ENCODE assay signal across 8 mouse cellular contexts in the genomic region with DNA sequence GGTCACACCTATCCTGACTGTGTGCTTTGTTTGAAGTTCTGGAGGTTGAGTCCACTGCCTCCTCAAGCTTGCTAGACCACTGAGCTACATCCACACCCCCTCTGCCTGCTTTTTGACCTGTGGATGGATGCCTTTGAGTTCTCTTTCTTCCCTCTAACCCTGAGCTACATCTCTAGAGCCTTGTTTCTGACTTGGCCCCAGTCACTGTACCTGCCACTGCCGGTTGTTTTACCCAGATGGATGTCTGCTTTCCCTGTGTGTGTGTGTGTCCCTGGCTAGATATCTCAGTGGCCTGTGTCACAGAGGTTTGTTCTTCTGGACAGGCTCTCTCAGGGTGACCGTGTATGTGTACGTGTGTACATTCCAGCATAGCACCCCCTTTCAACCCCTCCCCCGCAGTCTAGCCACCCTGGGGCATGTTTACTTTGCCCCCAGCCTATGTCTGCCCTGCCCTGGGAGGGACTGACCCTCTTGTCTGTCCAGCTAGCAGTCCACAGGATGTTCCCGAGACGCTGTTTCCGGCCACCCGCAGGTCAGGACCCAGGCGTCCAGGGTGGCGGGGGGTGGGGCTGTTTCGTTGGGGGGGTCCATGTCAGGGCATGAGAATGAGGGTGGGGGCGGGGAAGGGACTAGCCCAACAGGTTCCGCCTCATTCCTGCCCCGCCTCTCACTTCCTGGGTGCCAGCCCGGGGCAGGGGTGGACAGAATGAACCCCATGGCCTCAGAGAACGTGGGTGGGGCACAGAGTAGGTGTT. TPM values are rescaled to one million over a fixed set of nuclear protein-coding genes. Genes with fewer than 3 reads are reported as not detected.
A peak's percentile ranks its signal among the peaks of the same experiment; 100 is the strongest.
DNase-seq lines count a peak whose midpoint lies in the region; ATAC-seq lines count a peak whose summit lies in the region.

No protein-coding gene starts in this region.

- no peaks in the 10 kb centered on the region for H3K9me3 ChIP-seq in forebrain, embryonic 15.5 days
- no peaks in the 10 kb centered on the region for H3K9me3 ChIP-seq in lung, embryonic 15.5 days
- no peaks in the 10 kb centered on the region for H3K9me3 ChIP-seq in stomach, embryonic 14.5 days (ENCODE audit: control insufficient read depth, low read depth, low read length)

- H3K9ac ChIP-seq in forebrain, embryonic 15.5 days (replicated peaks): 0 out of 2 replicates have a peak overlapping the region, but pooled peaks have one; percentile 61
- peak overlapping the region; percentile 52 for H3K9ac ChIP-seq in lung, embryonic 15.5 days
- H3K9ac ChIP-seq in stomach, embryonic 14.5 days (replicated peaks; ENCODE audit: low read depth, low read length): no peak overlapping the region

- no peak for ATAC-seq in forebrain, embryonic 15.5 days (replicated peaks)
- ATAC-seq in lung, embryonic 15.5 days (ENCODE audit: borderline replicate concordance, extremely low read depth, low FRiP score, low TSS enrichment): peak; percentile 6; the same call in 1 of the 2 replicates
- no peak; the same call in 1 of the 2 replicates for ATAC-seq in stomach, embryonic 14.5 days (ENCODE audit: insufficient number of reproducible peaks, insufficient read depth, low FRiP score, low read depth)

- DNase-seq in urinary bladder, adult 18-20 months (ENCODE audit: low spot score in 2 of 2): peak; percentile 66 to 77
- no peak for DNase-seq in urinary bladder, postnatal 10 days (ENCODE audit: low spot score)
- peak; percentile 61 to 69 for DNase-seq in kidney, adult 8-10 months
- DNase-seq in layer of hippocampus, postnatal 10 days (ENCODE audit: low spot score in 2 of 2): no peak
- DNase-seq in gastrocnemius, adult 18-20 months (ENCODE audit: low spot score): no peak

- H3K4me3 ChIP-seq in forebrain, embryonic 15.5 days: no peak overlapping the region
- peak overlapping the region; percentile 49 for H3K4me3 ChIP-seq in lung, embryonic 15.5 days
- peak overlapping the region; percentile 39; the same call in 1 of the 2 replicates for H3K4me3 ChIP-seq in stomach, embryonic 14.5 days (ENCODE audit: low read depth, low read length)

- 15% methylated on average over 16 of the region's 16 CpGs for WGBS in forebrain, embryonic 15.5 days
- 5% methylated on average over 16 of the region's 16 CpGs for WGBS in lung, embryonic 15.5 days
- 6% methylated on average over 16 of the region's 16 CpGs for WGBS in stomach, embryonic 14.5 days

- H3K27ac ChIP-seq in forebrain, embryonic 15.5 days (replicated peaks): peak overlapping the region; percentile 85; the same call in 1 of the 2 replicates
- H3K27ac ChIP-seq in lung, embryonic 15.5 days: peak overlapping the region; percentile 87
- H3K27ac ChIP-seq in stomach, embryonic 14.5 days (ENCODE audit: low read length): peak overlapping the region; percentile 89

- peaks cover 12% of the 10 kb centered on the region; the same call in 1 of the 2 replicates for H3K27me3 ChIP-seq in forebrain, embryonic 15.5 days
- peaks cover 3% of the 10 kb centered on the region; the same call in 1 of the 2 replicates for H3K27me3 ChIP-seq in lung, embryonic 15.5 days
- 0 out of 2 replicates have a peak, but pooled peaks cover 3% of the 10 kb centered on the region for H3K27me3 ChIP-seq in stomach, embryonic 14.5 days (ENCODE audit: control insufficient read depth, insufficient read depth, low read length)

- peaks cover 38% of the 10 kb centered on the region for H3K4me1 ChIP-seq in forebrain, embryonic 15.5 days
- peaks cover 70% of the 10 kb centered on the region for H3K4me1 ChIP-seq in lung, embryonic 15.5 days
- H3K4me1 ChIP-seq in stomach, embryonic 14.5 days (ENCODE audit: control insufficient read depth, insufficient read depth, low read length): peaks cover 47% of the 10 kb centered on the region

- peak overlapping the region; percentile 99 for H3K4me2 ChIP-seq in forebrain, embryonic 15.5 days (replicated peaks)
- peak overlapping the region; percentile 99 for H3K4me2 ChIP-seq in lung, embryonic 15.5 days
- peak overlapping the region; percentile 99 for H3K4me2 ChIP-seq in stomach, embryonic 14.5 days (replicated peaks; ENCODE audit: low read depth, low read length)

- H3K36me3 ChIP-seq in forebrain, embryonic 15.5 days: no peaks in the 10 kb centered on the region
- H3K36me3 ChIP-seq in lung, embryonic 15.5 days: no peaks in the 10 kb centered on the region
- H3K36me3 ChIP-seq in stomach, embryonic 14.5 days (ENCODE audit: control insufficient read depth, insufficient read depth, low read length): no peaks in the 10 kb centered on the region

RNA-seq across cellular contexts. Expression of a gene that starts 5.9 kb away (rescaled TPM):
- polyA plus RNA-seq in forebrain, embryonic 15.5 days (2015; fragmentation: Nextera tagmentation; extraction: Ambion mirVana): 28.0 and 29.7 TPM in 2 replicates
- polyA plus RNA-seq in lung, embryonic 15.5 days (2015; fragmentation: Nextera tagmentation; extraction: Ambion mirVana): 23.2 and 23.9 TPM in 2 replicates
- polyA plus RNA-seq in stomach, embryonic 14.5 days (2014; fragmentation: Nextera tagmentation; extraction: Ambion mirVana): 34.5 and 34.6 TPM in 2 replicates
- total RNA-seq in layer of hippocampus, postnatal 10 days (2021): 10 to 100 TPM; 14.5 to 15.1 TPM
- 1 to 10 TPM; 2.1 to 2.7 TPM for total RNA-seq in gastrocnemius, adult 18-20 months (2021)

RNA-seq across cellular contexts. Expression of a gene that starts 6.0 kb away (rescaled TPM):
- 7.6 TPM in 2 replicates for polyA plus RNA-seq in forebrain, embryonic 15.5 days (2015; fragmentation: Nextera tagmentation; extraction: Ambion mirVana)
- 17.4 and 20.5 TPM in 2 replicates for polyA plus RNA-seq in lung, embryonic 15.5 days (2015; fragmentation: Nextera tagmentation; extraction: Ambion mirVana)
- polyA plus RNA-seq in stomach, embryonic 14.5 days (2014; fragmentation: Nextera tagmentation; extraction: Ambion mirVana): 16.9 and 23.4 TPM in 2 replicates
- total RNA-seq in layer of hippocampus, postnatal 10 days (2021): 10 to 100 TPM; 33.7 to 34.2 TPM
- total RNA-seq in gastrocnemius, adult 18-20 months (2021): 10 to 100 TPM in 1 of 2 experiments, 1 to 10 TPM in 1; 9.4 to 12.5 TPM

RNA-seq across cellular contexts. Expression of a gene that starts 14.9 kb away (rescaled TPM):
- polyA plus RNA-seq in forebrain, embryonic 15.5 days (2015; fragmentation: Nextera tagmentation; extraction: Ambion mirVana): 96.4 and 98.5 TPM in 2 replicates
- 114 and 120 TPM in 2 replicates for polyA plus RNA-seq in lung, embryonic 15.5 days (2015; fragmentation: Nextera tagmentation; extraction: Ambion mirVana)
- 114 and 125 TPM in 2 replicates for polyA plus RNA-seq in stomach, embryonic 14.5 days (2014; fragmentation: Nextera tagmentation; extraction: Ambion mirVana)
- 10 to 100 TPM; 36.8 to 44.3 TPM for total RNA-seq in layer of hippocampus, postnatal 10 days (2021)
- 10 to 100 TPM; 21.1 to 21.7 TPM for total RNA-seq in gastrocnemius, adult 18-20 months (2021)

RNA-seq across cellular contexts. Expression of a gene that starts 15.1 kb away (rescaled TPM):
- polyA plus RNA-seq in forebrain, embryonic 15.5 days (2015; fragmentation: Nextera tagmentation; extraction: Ambion mirVana): 1,445 and 1,467 TPM in 2 replicates
- polyA plus RNA-seq in lung, embryonic 15.5 days (2015; fragmentation: Nextera tagmentation; extraction: Ambion mirVana): 727 and 733 TPM in 2 replicates
- 799 and 888 TPM in 2 replicates for polyA plus RNA-seq in stomach, embryonic 14.5 days (2014; fragmentation: Nextera tagmentation; extraction: Ambion mirVana)
- 100 to 1,000 TPM; 492 to 505 TPM for total RNA-seq in layer of hippocampus, postnatal 10 days (2021)
- total RNA-seq in gastrocnemius, adult 18-20 months (2021): 100 to 1,000 TPM; 193 to 200 TPM

RNA-seq across cellular contexts. Expression of a gene that starts 15.2 kb away (rescaled TPM):
- not detected in 2 replicates for polyA plus RNA-seq in forebrain, embryonic 15.5 days (2015; fragmentation: Nextera tagmentation; extraction: Ambion mirVana)
- not detected in 2 replicates for polyA plus RNA-seq in lung, embryonic 15.5 days (2015; fragmentation: Nextera tagmentation; extraction: Ambion mirVana)
- polyA plus RNA-seq in stomach, embryonic 14.5 days (2014; fragmentation: Nextera tagmentation; extraction: Ambion mirVana): not detected in 2 replicates
- total RNA-seq in layer of hippocampus, postnatal 10 days (2021): not detected
- total RNA-seq in gastrocnemius, adult 18-20 months (2021): not detected

Comparison
In these comparisons a context has a peak if more than half of its experiments do, and no peak if none do; other contexts are left out.
1. DNase-seq: peak in urinary bladder, adult 18-20 months (2 of 2) and kidney, adult 8-10 months (2 of 2); none in urinary bladder, postnatal 10 days (single experiment), layer of hippocampus, postnatal 10 days (0 of 2) and gastrocnemius, adult 18-20 months (single experiment).
2. Peak in every context shown above with its lines, with median percentiles within 50 percentile points of each other: H3K27ac ChIP-seq and H3K4me2 ChIP-seq.